Mouse (Mus musculus): ENCODE measurements around the gene Gm28043.
"Not testable (repeated sequence)": the region's sequence is repeated elsewhere in the genome, so short reads cannot be mapped to it uniquely, and the experiment has no call there.

Gm28043 gene

DNA sequence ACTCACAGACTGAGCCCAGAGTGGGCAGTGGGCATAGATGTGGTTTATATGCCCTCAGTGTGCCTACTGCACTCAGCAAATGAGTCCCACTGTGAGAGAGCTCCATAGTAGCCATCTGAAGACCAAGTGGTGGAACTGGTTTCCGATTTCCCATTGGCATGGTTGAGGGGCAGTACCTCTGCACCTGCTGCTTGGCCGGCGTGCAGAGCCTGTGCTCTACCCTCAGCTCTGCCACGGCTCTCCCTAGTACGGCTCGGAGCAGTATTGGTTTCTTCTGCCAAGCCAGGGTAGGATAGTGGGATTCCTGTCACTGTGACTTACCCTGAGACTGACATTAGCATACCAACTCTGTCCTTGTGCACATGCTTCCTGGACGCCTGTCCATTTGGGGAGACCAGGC, 85.9 kb downstream of the Gm28043 start:
- in situ Hi-C loops (cut with MboI; ENCODE audit: low pct_unique_long_range_greater_than_20kb in 1 of 2, low sequenced_read_pairs in 2 of 2, unreplicated experiment in 1 of 2) = no loop called here

DNA sequence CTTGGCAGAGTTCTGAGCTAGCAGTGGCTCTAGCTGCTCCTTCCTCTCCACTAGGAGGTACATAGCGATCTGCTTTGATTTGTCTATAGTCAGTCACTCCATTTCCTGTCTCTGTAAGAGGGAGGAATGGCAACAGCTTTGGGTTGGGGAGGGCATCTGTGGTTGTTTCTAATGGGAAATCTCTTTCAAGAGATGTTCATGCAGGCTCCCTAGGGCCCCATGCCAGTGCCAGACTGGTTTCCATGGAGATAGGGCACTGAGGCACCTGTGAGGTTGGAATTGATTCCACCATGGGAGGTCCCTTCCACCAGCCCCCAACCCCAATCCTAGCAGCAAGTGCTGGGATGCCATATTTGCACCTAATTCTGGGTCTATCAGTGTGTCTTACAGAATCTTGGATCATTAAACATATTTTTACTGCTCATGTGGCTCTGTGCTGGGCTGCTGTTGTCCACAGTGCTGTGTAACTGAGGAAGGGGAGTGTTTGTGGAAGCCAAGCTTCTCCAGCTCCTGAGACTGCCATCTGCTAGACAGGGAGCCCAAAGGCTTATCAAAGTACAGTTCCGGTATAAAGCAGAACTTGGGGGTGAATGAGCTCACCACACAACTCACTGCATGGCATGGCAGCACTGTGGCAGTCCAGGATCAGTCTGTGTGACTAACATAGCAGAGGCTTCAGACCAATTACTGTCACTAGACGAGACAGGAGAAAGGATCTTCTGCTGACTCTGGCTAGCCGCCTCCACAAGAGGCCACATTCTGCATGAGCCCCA, 88.4 kb downstream of the Gm28043 start:
- in situ Hi-C loops (cut with MboI; ENCODE audit: low pct_unique_long_range_greater_than_20kb in 1 of 2, low sequenced_read_pairs in 2 of 2, unreplicated experiment in 1 of 2) = no loop called here

DNA sequence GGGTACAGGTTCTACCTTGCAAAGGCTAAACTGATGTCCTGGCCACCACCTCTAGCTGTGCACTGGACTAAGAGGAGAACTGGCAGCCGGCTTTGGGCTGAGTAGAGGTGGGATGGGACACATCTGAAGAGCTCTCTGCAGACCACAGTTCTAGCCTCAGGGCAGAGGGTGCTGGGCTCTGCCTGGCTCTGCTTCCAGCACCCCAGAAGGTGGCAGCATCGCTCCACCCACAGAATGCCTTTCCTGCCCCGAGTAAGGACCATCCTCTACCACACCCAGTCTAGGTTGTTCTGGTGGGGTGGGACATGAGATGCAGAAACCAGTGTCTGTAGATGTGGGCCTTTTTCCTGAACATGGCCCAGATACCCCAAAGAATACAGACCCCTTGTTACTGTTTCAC, 90.1 kb downstream of the Gm28043 start:
- in situ Hi-C loops (cut with MboI; ENCODE audit: low pct_unique_long_range_greater_than_20kb in 1 of 2, low sequenced_read_pairs in 2 of 2, unreplicated experiment in 1 of 2) = no loop called here

DNA sequence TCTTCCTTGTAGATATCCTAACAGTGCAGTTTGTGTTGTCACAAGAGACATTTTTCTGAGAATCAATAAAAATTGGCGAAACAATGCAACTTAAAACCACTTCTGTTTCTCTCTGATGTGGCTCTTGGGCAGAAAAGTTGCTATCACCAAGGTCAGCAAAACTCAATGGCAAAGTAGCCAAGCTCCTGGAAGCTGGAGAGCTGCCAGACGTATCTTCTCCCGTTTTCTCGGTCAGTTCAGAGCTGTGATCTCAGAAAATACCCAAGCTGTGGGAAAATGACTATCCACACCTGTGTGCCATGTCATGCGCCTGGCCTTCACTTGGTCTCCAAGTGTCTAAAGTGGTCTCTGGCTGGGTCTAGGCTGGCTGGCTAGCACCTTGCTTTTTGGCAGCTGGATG, 91.2 kb downstream of the Gm28043 start:
- in situ Hi-C loops (cut with MboI; ENCODE audit: low pct_unique_long_range_greater_than_20kb in 1 of 2, low sequenced_read_pairs in 2 of 2, unreplicated experiment in 1 of 2) = no loop called here

DNA sequence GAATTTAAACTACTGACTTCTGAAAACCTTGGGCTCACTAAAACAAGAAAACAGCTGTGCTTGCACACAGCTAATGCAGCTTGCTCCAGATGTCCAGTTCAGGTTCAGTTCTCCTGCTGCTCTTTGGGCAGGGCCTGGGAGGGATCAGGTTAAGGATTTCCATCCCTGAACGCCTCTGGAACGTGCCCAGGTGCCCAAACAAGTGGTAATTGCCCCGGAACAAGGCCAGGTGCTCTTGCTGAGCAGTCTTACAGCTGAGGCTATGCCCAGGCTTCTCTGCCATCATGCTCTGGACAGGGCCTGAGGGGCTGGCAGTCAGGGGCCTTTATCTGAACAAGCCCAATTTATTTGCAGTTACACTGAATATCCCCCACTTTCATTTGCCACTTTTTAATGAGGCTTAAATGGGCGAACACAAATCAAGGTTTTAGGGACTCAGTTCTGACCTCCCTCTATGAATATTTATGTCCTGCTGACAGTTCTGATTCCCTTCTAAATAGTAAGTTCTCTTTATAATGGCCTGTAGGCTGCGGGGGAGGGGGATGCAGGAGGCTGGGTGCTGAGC, 92.4 kb downstream of the Gm28043 start:
- in situ Hi-C loops (cut with MboI; ENCODE audit: low pct_unique_long_range_greater_than_20kb in 1 of 2, low sequenced_read_pairs in 2 of 2, unreplicated experiment in 1 of 2) = no loop called here

DNA sequence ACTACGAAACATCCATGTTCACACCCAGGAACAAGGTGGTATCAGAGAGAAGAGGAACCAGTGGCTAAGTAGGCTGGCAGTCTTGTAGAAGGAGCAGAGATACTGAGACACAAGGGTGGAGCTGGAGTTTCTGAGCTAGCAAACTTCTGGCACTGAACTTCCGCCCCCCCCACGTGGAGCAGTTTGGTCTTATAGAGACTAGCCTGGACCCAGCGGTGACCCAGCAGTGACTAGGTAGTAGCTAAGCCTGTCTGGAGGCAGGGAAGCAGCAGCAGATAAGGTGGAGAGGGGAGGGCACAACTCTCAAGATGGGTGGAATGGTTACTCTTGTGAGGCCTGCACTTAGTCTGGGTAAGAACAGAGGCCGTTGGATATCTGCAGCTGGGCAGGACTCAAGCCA, 94.1 kb downstream of the Gm28043 start:
- in situ Hi-C loops (cut with MboI; ENCODE audit: low pct_unique_long_range_greater_than_20kb in 1 of 2, low sequenced_read_pairs in 2 of 2, unreplicated experiment in 1 of 2) = no loop called here

DNA sequence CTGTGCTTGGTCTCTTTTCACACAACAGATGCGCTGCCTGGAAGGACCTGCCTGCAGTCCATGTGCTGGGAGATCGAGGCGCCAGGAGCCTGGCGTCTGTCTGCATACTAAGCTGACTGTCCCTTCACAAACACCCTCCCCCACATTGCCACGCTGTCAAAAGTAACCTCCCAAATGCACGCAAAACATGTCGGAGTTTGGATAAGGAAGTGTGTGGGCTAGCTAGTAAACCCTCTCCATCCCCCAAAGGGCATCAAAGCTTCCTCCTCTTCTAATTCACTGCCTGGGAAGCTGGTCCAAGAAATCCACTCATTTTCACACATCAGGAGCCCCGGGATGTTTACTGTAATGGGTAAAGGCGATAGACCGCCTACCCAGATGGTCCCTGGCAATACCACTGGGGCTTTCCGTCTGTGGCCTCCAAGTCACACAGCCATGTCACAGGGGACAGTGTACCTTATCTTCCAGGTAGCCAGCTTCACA, 95.9 kb downstream of the Gm28043 start:
- in situ Hi-C loops (cut with MboI; ENCODE audit: low pct_unique_long_range_greater_than_20kb in 1 of 2, low sequenced_read_pairs in 2 of 2, unreplicated experiment in 1 of 2) = no loop called here

DNA sequence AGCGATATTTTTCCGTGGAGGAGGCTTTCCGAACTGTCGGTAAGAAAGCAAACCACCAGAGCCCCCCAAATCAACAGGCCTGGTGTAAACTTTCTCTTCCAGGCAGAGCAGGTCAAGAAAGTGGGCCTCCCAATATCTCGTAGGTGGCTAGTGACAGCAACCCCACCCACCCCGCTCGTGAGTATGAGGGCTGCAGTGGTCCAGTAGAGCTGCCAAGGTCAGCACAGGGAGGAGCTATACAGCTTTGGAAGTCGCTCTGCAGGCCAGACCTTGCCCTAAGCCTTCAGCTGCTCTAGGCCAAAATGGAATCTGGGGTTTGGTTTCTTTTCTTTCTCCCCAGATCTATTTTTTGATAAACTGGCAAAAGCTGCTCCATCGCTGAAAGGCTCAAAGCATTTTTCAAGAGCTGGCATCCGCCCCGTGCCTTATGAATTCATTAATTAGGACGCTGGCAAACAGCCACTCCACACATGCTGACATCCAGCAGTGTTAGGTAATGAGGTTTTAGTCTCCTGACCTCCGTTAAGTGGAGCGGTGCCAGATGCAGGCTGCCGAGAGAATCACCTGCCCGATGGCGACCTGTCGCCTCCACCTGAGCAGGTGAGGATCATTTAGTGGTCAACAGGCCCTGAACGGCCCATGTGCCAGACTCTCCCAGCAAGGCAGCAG, 96.5 kb downstream of the Gm28043 start:
- in situ Hi-C loops (cut with MboI; ENCODE audit: low pct_unique_long_range_greater_than_20kb in 1 of 2, low sequenced_read_pairs in 2 of 2, unreplicated experiment in 1 of 2) = no loop called here

DNA sequence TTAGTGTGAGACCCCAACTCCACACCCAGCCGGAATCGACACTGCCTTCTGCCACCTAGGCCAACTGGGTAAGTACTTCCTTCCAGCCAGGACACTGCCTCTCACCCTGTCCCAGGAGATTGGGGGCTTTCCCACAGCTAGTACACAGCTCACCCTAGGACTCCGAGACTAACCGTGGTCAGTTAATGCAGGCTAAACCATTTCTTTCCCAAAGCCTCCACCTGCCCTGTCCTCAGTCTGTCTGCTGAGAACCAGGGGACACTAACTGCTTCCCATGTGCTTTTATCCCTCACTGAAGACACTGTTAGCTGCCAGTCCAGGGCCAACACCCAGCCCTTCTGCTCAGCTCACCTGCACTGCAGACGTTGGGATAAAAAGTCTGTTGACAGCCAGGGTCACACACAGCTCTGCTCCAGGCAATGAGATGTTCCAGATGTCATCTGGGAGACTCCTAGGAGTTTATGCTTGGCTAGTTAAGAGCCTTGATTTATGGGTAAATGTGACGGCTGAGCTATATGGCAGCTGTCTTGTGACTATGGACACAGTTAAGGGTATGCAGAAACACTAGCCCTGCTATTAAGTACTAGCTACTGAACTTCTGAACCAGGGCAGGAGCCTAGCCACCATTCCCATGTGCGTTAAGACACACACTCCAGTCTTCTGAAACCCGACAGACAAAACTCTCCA, 97.2 kb downstream of the Gm28043 start:
- in situ Hi-C loops (cut with MboI; ENCODE audit: low pct_unique_long_range_greater_than_20kb in 1 of 2, low sequenced_read_pairs in 2 of 2, unreplicated experiment in 1 of 2) = no loop called here

DNA sequence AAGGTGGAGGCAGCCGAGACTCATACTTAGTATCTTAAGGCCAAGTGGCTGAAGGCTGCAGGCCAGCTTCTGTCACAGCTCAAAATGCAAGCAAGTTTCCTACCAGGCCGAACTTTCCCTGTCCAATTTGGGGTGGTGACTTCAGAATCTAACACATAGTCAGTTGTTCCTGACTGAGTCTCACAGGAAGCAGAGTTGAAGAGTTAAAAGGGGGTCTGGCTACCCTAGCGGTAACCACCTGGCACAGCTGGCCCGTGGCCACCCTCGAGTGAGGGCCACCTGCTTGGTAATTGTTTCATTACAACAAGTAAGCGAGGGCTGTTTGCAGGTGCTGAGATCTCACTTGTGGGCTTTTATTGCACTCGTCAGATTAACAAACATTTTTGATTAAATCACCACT, 97.9 kb downstream of the Gm28043 start:
- in situ Hi-C loops (cut with MboI; ENCODE audit: low pct_unique_long_range_greater_than_20kb in 1 of 2, low sequenced_read_pairs in 2 of 2, unreplicated experiment in 1 of 2) = no loop called here

DNA sequence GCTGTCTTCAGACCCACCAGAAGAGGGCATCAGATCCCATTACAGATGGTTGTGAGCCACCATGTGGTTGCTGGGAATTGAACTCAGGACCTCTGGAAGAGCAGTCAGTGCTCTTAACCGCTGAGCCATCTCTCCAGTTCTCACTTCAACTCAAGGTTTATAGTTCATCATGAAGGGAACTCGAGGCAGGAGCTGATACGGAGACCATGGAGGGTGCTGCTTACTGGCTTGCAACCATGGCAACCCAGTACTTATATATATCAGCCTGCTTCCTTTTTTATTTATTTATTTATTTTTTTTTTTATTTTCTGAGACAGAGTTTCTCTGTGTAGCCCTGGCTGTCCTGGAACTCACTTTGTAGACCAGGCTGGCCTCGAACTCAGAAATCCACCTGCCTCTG, 99.1 kb downstream of the Gm28043 start:
- in situ Hi-C loops (cut with MboI; ENCODE audit: low pct_unique_long_range_greater_than_20kb in 1 of 2, low sequenced_read_pairs in 2 of 2, unreplicated experiment in 1 of 2) = not testable (repeated sequence)

DNA sequence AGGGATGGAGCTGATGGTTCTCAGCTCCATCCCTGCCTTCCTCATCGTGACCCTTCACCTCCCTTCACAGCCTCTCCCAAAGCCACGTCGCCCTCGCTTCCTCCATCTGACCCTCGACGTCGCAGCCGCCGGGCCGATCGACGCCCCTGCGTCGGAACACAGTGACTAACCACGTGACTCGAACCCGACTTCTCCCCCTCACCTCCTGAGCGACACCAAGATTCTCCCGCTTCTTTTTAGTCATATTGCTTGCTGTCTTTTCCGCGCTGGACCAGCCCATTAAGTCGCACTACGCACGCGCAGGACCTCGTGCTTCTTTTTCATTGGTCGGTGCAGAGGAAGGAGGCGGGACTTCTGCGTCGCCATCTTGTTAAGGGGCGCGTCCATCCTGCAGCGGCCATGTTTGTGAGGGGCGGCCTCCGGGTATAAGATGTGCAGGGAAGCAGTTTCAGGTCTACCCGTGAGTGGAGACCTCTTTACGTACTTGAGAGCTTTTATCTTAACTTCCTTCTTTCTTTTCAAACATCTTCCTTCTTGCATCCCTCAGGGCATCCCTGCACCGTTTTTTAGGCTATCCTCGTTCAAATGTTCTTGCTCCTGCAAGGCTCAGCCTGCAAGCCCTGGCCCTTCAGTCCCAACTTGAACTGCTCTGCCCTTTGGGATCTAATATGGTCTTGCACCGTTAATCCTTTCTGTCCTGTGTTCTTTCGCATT, 102.2 kb downstream of the Gm28043 start, which contains the start of gene Ccdc167:
Gene Ccdc167, minus strand, starts transcription at position 313 of the 714 bp plus-strand sequence.
- in situ Hi-C loops (cut with MboI; ENCODE audit: low pct_unique_long_range_greater_than_20kb in 1 of 2, low sequenced_read_pairs in 2 of 2, unreplicated experiment in 1 of 2) = no loop called here

DNA sequence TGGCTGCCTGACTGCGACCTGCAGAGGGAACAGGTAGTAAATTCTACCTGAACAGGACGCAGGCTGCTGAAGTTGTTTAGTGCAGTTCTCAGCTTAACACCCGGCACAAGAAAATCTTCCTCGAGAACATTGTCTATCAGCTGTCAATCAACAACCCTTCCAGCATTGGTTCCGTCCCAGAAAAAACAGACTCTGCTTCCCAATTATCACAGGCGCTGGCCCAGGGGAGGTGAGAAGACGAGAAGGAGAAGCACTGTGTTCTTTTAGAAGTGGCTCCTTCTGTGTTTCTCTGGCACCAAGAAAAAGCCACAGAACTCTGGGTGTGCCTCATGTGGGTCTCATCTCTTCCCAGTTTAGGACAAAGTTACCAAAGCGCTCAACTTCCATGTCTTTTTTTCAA, 104.0 kb downstream of the Gm28043 start:
- in situ Hi-C loops (cut with MboI; ENCODE audit: low pct_unique_long_range_greater_than_20kb in 1 of 2, low sequenced_read_pairs in 2 of 2, unreplicated experiment in 1 of 2) = no loop called here

DNA sequence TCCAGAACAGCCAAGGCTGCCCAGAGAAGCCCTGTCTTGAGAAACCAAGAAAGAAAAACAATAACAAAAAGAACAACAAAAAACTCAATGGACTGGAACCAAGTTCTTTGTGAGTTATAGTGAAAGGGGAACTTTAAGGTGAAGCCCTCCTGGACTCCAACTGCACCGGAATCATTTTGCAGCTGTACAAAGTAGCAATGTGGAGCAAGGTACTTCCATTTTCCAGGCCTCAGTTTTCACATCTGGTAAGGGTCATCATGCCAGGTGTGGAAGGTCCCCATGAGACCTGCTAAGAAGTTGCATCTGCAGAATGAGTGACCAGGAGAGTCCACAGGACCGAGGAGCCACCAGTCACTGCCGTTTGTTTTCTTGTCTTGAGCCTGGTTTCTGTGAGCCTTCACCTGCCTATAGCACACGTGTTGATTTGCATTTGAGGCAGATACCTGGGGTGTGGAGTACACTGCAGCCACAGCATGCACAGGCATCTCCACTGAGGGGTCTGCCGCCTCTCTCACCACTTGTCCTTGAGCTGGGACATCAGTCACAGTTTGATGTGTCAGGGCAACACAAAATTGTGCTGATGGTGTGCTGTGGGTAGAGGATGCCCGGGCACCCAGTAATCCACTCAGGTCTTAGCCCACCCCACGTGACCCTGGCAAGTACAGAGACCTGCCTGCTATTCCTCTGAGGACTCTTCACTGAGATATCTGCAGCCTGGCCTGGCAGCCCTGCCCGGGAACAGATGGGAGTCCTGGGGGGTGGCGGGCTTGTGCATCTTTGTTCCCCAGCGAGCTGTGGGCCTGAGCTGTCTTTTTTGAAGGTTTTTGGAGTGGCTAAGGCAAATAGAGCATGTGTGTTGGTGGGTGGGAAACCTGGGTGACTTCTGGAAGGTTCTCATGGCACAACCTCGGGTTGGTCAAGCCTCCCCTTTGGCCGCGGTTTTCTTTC, 105.2 kb downstream of the Gm28043 start:
- in situ Hi-C loops (cut with MboI; ENCODE audit: low pct_unique_long_range_greater_than_20kb in 1 of 2, low sequenced_read_pairs in 2 of 2, unreplicated experiment in 1 of 2) = no loop called here

DNA sequence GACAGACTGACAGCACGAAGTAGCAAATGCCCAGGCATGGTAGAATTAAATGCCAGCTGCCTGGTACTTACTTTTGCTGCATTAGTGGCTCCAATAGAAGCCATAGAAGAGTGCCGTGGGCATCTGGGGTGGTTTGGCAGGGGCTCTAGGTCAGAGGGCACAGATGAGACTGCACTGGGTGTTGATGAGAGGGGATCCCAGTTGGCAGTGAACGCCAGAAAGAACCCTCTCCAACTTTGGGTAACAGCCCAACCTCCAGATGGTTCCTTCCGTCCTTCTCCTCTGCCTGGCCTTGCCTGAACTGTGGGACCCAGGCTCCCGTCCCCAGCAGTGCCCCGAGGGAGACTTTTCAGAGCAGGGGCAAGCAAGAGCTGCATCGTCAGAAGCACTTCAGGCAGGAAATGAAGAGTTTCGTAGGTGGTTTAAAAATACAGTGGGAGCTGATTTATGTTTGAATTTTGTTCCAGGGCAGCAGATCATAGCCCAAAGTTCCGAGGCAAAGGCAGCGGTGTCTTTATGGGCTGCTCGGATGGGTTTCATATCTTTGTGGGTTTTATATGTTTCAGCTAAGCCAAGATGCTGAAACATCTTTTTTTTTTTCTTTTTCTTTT, 106.2 kb downstream of the Gm28043 start:
- in situ Hi-C loops (cut with MboI; ENCODE audit: low pct_unique_long_range_greater_than_20kb in 1 of 2, low sequenced_read_pairs in 2 of 2, unreplicated experiment in 1 of 2) = no loop called here

DNA sequence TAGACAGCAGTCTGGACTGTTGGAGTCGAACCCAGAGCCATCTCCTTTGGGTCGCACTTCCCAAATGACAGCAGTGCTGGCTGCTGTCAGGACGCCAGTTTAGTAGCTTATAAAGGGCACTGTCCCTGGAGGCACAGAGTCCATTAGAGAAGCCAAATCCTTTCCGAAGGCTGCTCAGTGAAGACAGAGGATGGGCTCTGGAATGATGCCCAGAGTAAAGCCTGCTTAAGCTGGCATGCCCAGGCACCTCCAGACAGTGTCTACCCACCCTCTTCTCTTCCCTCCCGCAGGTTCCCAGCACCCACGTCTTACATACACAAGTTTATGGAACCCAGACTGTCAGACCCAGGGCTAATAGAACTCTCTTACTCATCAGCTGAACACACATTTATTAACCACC, 109.9 kb downstream of the Gm28043 start:
- in situ Hi-C loops (cut with MboI; ENCODE audit: low pct_unique_long_range_greater_than_20kb in 1 of 2, low sequenced_read_pairs in 2 of 2, unreplicated experiment in 1 of 2) = no loop called here

DNA sequence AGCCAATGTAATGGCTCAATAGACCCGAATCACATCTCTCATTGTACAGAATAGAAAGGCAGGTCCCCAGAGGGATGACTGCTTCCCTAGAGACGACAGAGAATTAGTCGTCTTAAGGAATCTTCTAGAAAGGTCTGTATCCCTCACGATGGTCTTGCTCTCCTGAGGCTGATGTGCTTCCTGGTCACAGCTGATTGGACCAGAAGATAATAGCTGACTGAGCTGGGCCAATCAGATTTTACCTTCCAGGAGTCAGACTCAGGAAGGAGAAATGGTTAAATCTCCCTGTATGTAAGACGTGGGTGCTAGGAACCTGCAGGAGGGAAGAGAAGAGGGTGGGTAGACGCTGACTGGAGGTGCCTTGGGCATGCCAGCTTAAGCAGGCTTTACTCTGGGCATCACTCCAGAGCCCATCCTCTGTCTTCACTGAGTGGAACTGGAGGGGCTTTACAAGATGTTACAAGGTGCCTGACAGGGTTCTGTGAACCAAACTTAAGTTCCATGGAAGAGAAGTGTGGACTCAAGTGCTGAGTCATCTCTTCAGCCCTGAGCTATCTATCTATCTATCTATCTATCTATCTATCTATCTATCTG, 110.4 kb downstream of the Gm28043 start:
- in situ Hi-C loops (cut with MboI; ENCODE audit: low pct_unique_long_range_greater_than_20kb in 1 of 2, low sequenced_read_pairs in 2 of 2, unreplicated experiment in 1 of 2) = no loop called here
